Mouse (Mus musculus) heart, postnatal 4 days (tissue): ENCODE measurements at regions not wholly inside any gene's neighbourhood (a gene's known extent, or its start where the extent isn't known, plus 50 kb on each side); places are given as distances from the start of the nearest gene placed in this dataset.
A peak's percentile ranks its signal among the peaks of the same experiment; 100 is the strongest.

ENCODE experiments used
- DNase-seq: peaks from one replicate; pipeline ENCODE4 v3.0.0; 2021

GRCm38 (mm10) chr13:43724161-43724560, 60.4 kb upstream of the Cd83 start:
- DNase-seq = no peak

GRCm38 (mm10) chr13:43725698-43726097, 58.9 kb upstream of the Cd83 start:
- peak; percentile 75 for DNase-seq

GRCm38 (mm10) chr13:43726895-43727341, 57.7 kb upstream of the Cd83 start:
- peak; percentile 53 for DNase-seq

DNA sequence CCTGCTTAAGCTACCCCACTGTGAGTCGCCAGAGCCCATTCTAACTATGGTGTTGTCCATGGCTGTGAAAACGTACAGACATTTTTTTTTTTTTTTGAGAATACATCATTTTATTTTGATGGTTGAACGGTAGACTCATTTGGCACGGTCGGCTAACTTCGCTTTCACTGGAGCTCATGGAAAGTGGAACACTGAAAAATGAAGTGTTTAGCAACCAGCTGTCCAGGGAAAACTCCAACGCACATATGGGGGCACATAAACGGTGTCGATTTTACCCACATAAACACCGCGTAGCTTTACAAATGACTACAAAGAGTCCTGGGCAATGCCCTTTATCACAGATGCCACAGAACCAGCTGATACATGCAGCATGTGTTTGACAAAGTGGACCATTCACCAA, 55.0 kb upstream of the Cd83 start:
- DNase-seq = no peak

GRCm38 (mm10) chr13:43733061-43733460, 51.5 kb upstream of the Cd83 start:
- DNase-seq = no peak

- peak; percentile 86 for DNase-seq
Measured at GRCm38 (mm10) chr13:43734641-43735040, 49.9 kb upstream of the Cd83 start.
